Mouse (Mus musculus): ENCODE measurements at regions not wholly inside any gene's neighbourhood (a gene's known extent, or its start where the extent isn't known, plus 50 kb on each side); places are given as distances from the start of the nearest gene placed in this dataset.

DNA sequence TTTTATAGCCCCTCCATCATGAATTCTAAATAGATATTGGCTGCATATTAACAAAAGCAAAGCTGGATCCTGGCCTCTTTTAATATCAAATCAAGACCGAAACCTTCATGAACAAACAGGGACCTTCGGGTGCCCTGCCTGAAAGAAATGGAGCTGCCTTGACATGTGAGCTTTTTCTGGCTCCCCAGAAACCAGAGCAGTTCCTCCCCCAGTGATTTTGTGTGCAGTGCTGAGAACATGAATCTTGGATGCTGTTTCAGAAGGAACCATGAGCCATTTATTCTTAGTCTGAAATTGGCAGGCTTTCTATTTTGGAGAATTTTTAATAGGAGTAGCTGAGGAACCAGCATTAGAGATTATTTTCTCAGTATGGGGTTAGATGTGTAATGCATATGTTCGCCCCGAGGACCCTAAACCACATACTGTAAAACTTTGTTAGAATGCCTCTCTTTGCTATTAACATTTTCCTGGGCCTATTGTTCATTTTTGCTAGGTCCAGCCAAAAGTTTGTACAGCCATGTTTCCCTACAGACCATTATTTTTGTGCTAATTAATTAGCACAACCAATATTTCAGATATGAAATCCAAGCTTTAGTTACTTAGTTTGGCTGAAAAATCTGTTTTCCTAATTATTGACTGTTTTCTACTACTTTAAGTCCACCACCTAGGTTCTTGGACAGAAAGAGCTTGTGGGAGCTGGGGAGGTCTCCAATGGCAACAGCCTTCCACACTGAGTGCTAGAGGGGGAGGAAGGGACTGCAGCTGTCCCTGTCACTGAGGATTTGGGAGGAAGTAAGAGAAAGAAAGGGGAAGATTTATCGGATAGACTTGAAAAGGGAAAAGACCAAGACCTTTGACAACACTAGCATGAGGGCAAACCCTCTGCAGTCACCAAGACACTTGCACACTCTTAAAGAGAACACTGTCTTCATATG lies 613.0 kb downstream of the Nfib start:
- DNase-seq (ENCODE audit: low read depth, low spot score): peak; percentile 29

GRCm38 (mm10) chr4:82089657-82090056 lies 615.9 kb downstream of the Nfib start:
- no peak for DNase-seq (ENCODE audit: low read depth, low spot score)

DNA sequence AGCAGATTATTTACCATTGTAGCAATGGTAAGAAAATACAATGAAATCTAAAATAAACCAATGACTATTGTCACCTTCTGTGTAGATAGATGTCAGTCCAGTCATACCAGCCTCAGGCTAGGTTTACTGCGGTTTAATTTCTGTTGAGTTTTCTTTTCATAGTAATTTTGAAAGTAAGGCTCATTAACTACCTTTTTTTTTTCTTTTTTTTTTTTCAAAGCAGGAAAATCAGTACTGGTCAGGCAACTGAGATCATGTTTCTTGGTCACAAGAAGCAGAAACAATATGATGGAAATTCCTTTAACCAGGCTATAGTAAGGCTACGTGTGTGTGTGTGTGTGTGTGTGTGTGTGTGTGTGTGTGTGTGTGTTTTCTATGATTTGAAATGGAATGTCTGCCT lies 622.0 kb downstream of the Nfib start:
- DNase-seq (ENCODE audit: low read depth, low spot score): no peak

- DNase-seq (ENCODE audit: low read depth, low spot score): no peak
These were observed 625.4 kb upstream of the Mpdz start for GRCm38 (mm10) chr4:82068050-82068449.

GRCm38 (mm10) chr4:82065641-82066358 lies 623.2 kb upstream of the Mpdz start:
- peak; percentile 9 for DNase-seq (ENCODE audit: low read depth, low spot score)

DNA sequence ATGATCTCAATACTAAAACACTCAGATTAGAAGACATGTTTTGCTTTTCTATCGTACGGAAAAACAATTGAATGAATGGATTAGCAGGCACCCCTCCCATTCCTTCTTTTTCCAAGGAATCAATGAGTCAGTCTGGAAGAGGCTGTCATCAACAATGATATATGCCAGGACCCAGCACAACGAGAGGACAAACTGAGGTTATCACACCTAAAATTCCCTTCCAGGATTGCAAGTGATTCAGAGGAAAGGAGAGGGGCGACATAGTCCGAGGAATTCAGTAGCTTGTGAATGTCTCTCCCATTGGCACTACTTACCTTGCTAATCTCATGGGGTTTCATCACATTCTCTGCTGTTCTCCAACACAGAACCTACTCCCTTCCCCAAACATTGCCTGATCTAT lies 620.1 kb upstream of the Mpdz start:
- DNase-seq (ENCODE audit: low read depth, low spot score): no peak

DNA sequence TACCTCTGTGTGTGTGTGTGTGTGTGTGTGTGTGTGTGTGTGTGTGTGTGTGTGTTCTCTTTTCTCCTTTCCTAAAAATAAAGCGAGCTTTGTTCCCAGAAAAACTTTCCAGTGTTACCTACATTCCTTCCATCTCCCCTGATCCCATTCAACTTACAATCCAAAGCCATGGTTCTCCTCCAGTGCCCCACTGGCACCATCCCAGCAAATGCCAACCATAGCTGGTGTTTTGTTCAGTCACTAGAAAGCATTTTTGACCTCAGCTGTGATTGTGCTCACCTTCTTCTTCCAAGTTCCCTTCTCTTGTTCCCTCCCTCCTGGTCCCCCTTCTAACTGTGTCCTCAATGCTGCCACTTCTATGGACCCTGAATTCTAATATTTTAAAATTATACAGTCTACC lies 614.1 kb upstream of the Mpdz start:
- DNase-seq (ENCODE audit: low read depth, low spot score): no peak

DNA sequence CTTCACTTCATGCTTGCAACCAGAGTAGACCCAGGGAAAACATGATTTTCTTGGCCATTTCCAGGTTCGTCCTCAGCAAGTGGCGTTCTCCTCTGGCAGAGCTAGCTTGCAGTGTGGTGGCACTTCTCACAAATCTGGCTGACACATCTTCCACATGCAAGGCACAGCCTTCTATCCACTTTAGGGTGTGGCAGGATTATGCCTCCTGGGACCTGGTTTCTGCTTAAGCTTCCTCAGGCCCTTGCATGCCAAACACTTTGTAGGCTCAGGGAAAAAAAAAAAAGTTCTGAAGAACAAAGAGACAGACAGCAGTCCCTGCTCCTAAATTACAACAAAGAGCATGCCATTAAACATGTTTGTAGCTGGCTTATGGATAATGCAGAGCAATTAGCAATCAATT lies 605.6 kb upstream of the Mpdz start:
- no peak for DNase-seq (ENCODE audit: low read depth, low spot score)

- DNase-seq (ENCODE audit: low read depth, low spot score): no peak
These were observed 594.9 kb upstream of the Mpdz start for GRCm38 (mm10) chr4:82037473-82037872.

DNA sequence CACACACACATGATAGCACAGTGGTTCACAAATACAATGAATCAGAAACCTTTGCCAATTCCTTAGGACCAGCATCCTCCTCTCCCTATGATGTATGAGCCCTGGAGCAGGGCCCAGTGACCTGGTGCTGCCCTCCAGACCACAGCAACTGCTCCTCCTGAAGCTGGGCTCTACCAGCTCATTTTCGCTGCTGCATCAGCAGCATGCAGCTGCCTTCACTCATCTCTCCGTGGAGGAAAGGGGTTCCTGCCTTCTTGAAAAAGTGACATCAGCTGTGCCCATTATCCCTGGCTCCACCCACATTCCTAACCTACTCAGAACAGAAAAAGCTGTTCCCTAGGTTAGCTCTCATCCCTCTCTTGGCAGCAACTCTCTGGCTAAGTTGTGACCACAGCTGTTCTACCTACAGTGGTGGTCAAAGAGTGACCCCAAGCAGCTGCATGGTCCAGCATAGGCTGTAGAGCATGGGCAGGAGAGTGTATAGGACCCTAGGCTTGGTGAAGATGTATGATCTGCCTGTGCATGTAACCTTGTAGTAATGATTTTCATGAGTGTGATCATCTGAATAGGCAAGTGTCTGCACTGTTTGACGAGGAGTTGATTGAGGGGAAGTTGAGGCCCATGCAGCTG lies 592.6 kb upstream of the Mpdz start:
- DNase-seq (ENCODE audit: low read depth, low spot score): peak; percentile 42

GRCm38 (mm10) chr4:82029237-82029636 lies 586.6 kb upstream of the Mpdz start:
- no peak for DNase-seq (ENCODE audit: low read depth, low spot score)

DNA sequence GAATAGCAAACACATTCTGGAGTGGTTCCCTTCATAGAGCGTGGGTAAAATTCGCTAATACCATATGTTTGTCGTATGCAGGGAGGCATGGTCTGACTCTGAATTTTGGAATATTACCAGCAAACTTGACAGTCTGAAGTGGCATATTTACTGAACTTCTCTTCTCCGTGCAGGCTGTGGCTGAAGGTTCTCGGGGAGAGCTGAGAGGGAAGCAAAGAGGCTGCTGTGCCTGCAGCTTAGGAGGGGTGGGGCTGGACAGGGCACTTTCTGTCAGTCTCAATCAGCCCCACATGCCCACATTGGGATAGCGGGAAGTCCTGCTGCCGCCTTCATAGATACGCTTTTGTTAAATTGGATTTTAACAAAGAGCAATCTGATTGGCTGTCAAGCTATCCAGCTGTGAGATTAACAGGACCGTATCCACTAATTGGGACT lies 584.8 kb upstream of the Mpdz start:
- DNase-seq (ENCODE audit: low read depth, low spot score): no peak

DNA sequence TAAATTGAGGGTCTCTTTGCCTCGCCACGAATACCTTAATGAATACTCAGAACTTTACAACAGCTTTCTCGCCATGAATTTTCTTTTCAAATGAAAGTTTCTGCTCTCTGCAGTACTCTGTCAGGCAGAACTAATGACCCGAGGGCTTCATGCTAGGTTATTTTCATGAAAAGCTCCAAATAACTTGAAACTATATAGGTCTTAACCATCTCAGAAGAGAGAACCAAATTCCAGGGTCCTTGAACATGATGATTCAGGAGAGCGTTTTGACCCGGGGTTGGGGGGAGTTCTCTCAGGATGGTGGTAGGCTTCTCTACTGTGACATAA lies 558.8 kb upstream of the Mpdz start:
- DNase-seq (ENCODE audit: low read depth, low spot score): no peak

DNA sequence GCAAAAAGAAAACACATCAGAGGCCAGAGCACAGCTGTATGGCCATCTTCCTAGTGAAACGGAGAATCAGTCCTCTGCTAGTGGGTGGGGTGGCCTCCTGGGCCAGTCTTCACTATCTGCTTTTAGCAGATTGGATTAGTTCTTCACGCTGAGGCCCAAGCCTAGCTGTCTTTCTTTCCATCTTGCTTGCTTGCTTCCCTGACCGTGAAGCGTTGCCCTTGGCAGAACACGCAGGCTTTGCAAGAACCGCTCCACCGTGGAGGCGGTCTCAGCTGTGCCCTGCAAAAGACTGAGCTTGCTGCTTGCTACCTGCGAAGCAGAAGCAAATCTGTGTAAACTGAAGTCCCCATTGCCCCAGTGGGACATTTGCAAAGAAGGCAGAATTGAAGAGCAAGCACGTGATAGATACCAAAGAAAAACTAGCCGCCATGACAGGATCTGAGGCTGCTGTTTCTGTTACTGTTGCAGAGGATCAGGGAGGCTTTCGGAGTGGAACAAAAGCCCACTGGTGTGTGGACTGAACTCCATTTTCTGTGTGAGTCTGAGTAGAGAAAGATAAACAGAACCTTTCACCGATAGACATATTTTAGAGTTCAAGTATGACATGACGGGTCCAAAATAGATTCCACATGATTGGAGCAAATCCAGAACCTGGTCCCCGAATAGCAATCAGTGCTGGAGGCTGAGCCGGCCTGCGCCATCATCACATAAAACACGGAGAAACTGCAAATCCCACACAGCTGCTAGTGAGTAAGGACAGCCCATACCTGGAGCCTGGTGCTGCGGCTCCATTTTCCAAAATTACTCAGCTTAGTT lies 558.2 kb upstream of the Mpdz start:
- DNase-seq (ENCODE audit: low read depth, low spot score): no peak

DNA sequence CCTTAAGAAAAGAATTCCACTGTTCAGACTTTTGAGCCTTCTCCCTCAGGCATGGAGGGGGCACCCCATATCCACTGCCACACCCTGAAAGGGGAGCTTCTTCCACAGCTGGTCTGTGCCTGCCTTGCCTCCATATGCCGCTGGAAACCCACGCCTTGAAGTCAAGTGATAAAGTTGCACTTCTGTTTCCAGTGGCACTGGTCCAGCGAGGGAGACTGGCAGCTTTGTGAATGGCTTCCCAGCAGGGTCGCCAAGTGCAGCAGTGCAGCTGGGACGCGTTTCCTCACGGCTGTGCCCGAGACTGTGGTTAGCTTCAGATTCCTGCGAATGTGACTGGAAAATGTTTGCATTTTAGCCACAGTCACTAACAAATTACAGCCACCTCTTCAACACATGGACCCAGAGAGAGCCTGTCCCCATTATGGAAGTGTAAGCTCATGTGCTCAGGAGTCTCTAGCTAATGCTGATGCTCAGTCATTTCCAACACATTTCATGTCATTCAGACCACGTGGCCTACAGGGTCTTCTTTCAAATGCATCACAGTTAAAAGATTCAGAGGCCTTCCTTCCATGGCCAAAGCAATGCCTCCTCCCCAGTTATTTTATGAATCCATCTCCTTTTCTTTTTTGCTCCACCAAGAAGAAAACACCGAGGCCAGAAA lies 557.2 kb upstream of the Mpdz start:
- no peak for DNase-seq (ENCODE audit: low read depth, low spot score)

- DNase-seq (ENCODE audit: low read depth, low spot score): no peak
These were observed 556.5 kb upstream of the Mpdz start for GRCm38 (mm10) chr4:81999093-81999492.

- DNase-seq (ENCODE audit: low read depth, low spot score): no peak
These were observed 553.8 kb upstream of the Mpdz start for GRCm38 (mm10) chr4:81996445-81996844.

- no peak for DNase-seq (ENCODE audit: low read depth, low spot score)
These were observed 552.6 kb upstream of the Mpdz start for GRCm38 (mm10) chr4:81995243-81995642.

- no peak for DNase-seq (ENCODE audit: low read depth, low spot score)
These were observed 546.2 kb upstream of the Mpdz start for GRCm38 (mm10) chr4:81988796-81989195.

- no peak for DNase-seq (ENCODE audit: low read depth, low spot score)
These were observed 544.0 kb upstream of the Mpdz start for GRCm38 (mm10) chr4:81986616-81987015.

DNA sequence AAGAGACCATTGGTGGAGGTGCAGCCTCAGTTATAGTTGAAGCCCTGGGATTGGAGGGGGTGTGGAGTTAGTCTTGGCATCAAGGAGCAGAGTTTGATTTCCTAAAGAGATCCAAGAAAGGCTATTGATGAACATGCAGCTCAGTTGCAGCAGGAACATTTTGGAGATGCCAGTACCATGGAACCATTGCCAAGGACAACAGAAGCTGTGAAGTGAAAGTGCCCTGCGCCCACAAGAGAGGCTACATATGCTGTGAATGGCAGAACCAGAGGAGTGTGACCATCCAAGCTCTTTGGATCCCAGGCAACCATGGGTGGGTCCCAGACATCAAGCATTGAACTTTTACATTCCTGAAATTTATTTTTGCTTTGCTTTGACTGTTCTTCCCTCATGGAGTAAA lies 539.2 kb upstream of the Mpdz start:
- no peak for DNase-seq (ENCODE audit: low read depth, low spot score)
